Mouse (Mus musculus): ENCODE data around the gene Zfp955b. TPM values are rescaled to one million over a fixed set of nuclear protein-coding genes. Genes with fewer than 3 reads are reported as not detected.
"Not testable (repeated sequence)": the region's sequence is repeated elsewhere in the genome, so short reads cannot be mapped to it uniquely, and the experiment has no call there.

The Zfp955b gene
- total RNA-seq (2021), result 10 to 100 TPM; 31.6 to 32.6 TPM

DNA sequence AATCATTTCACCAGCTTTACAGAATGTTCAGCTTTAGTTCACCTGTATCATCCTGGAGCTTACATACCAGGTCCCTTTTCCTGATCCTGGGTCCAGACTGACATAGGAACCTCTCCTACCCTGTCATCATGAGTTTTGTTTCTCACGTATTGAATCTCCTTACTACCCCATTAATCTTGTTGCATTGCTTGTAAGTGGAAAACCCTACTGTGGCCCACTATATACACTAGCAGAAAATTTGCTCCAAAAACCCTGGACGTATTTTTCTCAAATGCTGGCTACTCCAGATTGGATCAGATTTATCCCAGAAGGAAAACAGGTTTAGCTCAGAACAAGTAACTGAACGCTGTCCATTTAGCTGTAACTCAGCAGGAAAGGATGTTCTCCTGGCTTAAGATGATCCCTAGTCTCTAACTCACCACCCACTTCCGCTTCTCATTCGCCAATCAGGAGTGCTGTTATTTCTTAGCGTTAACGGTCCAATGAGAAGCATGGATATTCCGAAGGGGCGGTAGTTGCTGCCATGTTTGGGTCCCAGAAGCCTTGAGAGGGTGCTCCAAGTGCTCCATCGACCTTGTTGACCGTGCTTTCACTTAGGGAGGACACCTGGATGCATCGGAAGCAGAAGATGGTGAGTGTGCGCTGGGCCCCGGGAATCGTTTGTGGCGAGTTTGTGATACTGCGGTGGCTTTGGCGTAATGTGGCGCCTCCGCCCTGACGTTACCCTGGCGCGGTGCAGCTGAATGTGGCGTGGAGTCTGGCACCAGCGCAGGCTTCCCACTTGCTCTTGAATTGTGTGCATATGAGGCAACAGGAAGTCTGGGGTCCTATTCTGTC is at the start of gene Zfp955b:
Zfp955b (plus strand) TSS at position 506 of the 837 bp plus-strand sequence.
- not testable (repeated sequence) for DNase-seq

DNA sequence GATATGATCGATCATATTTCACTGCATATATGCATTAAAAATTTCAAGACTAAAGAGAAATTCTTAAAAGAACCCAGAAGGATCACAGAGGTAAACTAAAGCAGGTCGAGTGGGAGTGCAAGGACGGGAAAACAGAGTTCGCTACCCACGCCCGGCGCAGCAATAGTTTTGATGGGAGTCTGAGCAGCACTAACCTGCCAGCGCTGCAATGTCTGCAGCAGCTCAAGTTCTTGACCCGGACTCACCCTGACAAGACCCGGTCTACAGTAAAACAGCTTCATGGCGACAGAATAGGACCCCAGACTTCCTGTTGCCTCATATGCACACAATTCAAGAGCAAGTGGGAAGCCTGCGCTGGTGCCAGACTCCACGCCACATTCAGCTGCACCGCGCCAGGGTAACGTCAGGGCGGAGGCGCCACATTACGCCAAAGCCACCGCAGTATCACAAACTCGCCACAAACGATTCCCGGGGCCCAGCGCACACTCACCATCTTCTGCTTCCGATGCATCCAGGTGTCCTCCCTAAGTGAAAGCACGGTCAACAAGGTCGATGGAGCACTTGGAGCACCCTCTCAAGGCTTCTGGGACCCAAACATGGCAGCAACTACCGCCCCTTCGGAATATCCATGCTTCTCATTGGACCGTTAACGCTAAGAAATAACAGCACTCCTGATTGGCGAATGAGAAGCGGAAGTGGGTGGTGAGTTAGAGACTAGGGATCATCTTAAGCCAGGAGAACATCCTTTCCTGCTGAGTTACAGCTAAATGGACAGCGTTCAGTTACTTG is 34.6 kb upstream of the Zfp955b start, which contains the start of gene Zfp955a:
Zfp955a (minus strand) TSS at position 616 of the 789 bp plus-strand sequence.
- not testable (repeated sequence) for DNase-seq

- DNase-seq, result not testable (repeated sequence)
Measured at GRCm38 (mm10) chr17:33255319-33255657, 34.1 kb upstream of the Zfp955b start.

- no peak for DNase-seq
Measured at GRCm38 (mm10) chr17:33264376-33264775, 25.0 kb upstream of the Zfp955b start, which contains the start of gene Olfr63. Gene Olfr63, plus strand, starts transcription at chr17:33264676.

GRCm38 (mm10) chr17:33268907-33269306 is 20.4 kb upstream of the Zfp955b start:
- DNase-seq, result no peak

GRCm38 (mm10) chr17:33289876-33290149 is 469 bp downstream of the Zfp955b start:
- not testable (repeated sequence) for DNase-seq

DNA sequence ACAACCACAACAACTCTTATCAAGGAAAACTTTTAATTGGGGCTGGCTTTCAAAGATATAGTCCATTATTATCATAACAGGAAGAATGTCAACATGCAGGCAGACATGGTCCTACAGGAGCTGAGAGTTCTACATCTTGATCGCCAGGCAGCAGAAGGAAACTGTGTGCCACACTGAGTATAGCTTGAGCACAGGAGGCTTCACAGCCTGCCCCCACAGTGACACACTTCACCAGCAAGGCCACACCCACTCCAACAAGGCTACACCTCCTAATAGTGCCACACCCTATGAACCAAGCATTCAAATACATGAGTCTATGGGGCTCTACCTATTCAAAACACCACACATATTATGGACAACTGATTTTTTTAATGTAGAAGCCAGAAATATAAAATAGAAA is 63.6 kb downstream of the Zfp955b start:
- no peak for DNase-seq

Other genes starting within 250 kb of the Zfp955b start
- not detected for gene 4921501E09Rik, start 221.5 kb upstream of the Zfp955b start, total RNA-seq (2021)
- 10 to 100 TPM; 17.8 to 20.2 TPM for gene Zfp563, start 200.2 kb upstream of the Zfp955b start, total RNA-seq (2021)
- gene Morc2b, start 149.9 kb upstream of the Zfp955b start, total RNA-seq (2021), result 1 to 10 TPM; 3.0 to 4.6 TPM
- gene Olfr55, start 121.1 kb upstream of the Zfp955b start, total RNA-seq (2021), result not detected
- not detected for gene Olfr239, start 98.2 kb upstream of the Zfp955b start, total RNA-seq (2021)
- gene Olfr1564, start 67.9 kb upstream of the Zfp955b start, total RNA-seq (2021), result 1 to 10 TPM; 1.0 to 1.3 TPM
- 10 to 100 TPM; 12.3 to 12.8 TPM for gene Zfp955a, start 34.4 kb upstream of the Zfp955b start, total RNA-seq (2021)
- gene Olfr63, start 24.9 kb upstream of the Zfp955b start, total RNA-seq (2021), result not detected
- 10 to 100 TPM; 22.1 to 24.1 TPM for gene Zfp81, start 69.3 kb downstream of the Zfp955b start, total RNA-seq (2021)
- 10 to 100 TPM; 11.6 to 12.5 TPM for gene Zfp101, start 105.1 kb downstream of the Zfp955b start, total RNA-seq (2021)
- gene Actl9, start 143.4 kb downstream of the Zfp955b start, total RNA-seq (2021), result not detected
- 10 to 100 TPM; 25.3 to 36.6 TPM for gene Adamts10, start 234.7 kb downstream of the Zfp955b start, total RNA-seq (2021)